Mouse (Mus musculus) bone marrow, adult 2 months (tissue): ENCODE measurements at regions not wholly inside any gene's neighbourhood (a gene's known extent, or its start where the extent isn't known, plus 50 kb on each side); places are given as distances from the start of the nearest gene placed in this dataset.

Experiments
- H3K27ac ChIP-seq: fragments of 200-500 bp; 2 replicates; pipeline ENCODE4 v1.5.1; 2012; ENCODE audit warnings: low read depth, mild to moderate bottlenecking, control low read depth, inconsistent platforms, low read length; ENCODE audit not compliant: control insufficient read depth, poor library complexity, insufficient read depth
- H3K4me1 ChIP-seq: fragments of 200-500 bp; 2 replicates; pipeline ENCODE4 v1.6.1; 2011; ENCODE audit warnings: low read length; ENCODE audit not compliant: control insufficient read depth, insufficient read depth
- H3K4me3 ChIP-seq: fragments of 200-500 bp; replicated peaks from 2 replicates; pipeline ENCODE3; 2011; ENCODE audit warnings: mild to moderate bottlenecking, low read depth, low read length, control low read depth; ENCODE audit not compliant: control insufficient read depth
- CTCF ChIP-seq: fragments of 200-500 bp; IDR thresholded peaks from 2 replicates; pipeline ENCODE4 v1.5.1; 2011; ENCODE audit warnings: low read length, control low read depth; ENCODE audit not compliant: control insufficient read depth, insufficient read depth
- POLR2A ChIP-seq: fragments of 200-500 bp; IDR thresholded peaks from 2 replicates; pipeline ENCODE4 v1.6.1; 2011; ENCODE audit warnings: low read depth, mild to moderate bottlenecking, control low read depth, low read length, borderline replicate concordance; ENCODE audit not compliant: control insufficient read depth
- WGBS: fragments of 180-500 bp; shearing (Covaris S2); methylation state at CpG from one replicate; pipeline ENCODE4 v1.1.7; 2018; 5-methylcytosine and 5-hydroxymethylcytosine counted together

DNA sequence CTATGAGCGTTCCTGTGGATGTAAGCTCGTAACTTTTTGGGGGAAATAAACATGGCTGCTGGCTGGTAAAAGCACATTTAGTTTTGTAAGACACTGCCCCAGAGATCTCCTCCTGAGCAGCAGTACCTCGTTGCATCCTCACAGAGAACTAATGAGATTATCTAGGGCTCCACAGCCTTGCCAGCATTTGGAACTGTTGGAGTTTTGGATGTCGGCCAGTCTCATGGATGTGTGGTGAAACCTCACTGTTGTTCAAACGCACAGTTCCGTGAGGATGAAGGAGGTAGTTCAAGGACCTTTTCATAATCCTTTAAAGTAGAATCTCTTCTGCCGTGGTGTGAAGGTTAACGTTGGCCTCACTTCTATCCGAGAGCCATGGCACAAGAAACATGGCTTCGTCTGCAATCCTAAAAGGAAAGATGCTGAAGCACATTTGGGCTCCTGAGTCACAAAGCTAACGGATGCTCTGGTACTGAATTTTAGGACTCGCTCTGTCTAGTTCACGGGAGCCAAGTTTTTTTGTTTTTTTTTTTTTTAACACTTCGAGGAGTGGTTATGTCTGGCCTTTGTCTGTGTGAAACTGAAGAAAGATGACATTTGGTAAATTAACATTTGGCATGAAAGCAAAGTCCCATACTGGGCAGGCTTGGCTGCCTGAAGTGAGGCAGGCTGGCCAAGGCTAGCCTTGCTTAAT lies 179.1 kb upstream of the Hmga2 start:
- H3K4me3 ChIP-seq = no peak overlapping the region
- H3K4me1 ChIP-seq = no peaks in the 10 kb centered on the region
- no peak overlapping the region for H3K27ac ChIP-seq
- WGBS = 83% methylated on average over 14 of the region's 14 CpGs
- TF ChIP-seq POLR2A = no peak
- no peak for TF ChIP-seq CTCF

DNA sequence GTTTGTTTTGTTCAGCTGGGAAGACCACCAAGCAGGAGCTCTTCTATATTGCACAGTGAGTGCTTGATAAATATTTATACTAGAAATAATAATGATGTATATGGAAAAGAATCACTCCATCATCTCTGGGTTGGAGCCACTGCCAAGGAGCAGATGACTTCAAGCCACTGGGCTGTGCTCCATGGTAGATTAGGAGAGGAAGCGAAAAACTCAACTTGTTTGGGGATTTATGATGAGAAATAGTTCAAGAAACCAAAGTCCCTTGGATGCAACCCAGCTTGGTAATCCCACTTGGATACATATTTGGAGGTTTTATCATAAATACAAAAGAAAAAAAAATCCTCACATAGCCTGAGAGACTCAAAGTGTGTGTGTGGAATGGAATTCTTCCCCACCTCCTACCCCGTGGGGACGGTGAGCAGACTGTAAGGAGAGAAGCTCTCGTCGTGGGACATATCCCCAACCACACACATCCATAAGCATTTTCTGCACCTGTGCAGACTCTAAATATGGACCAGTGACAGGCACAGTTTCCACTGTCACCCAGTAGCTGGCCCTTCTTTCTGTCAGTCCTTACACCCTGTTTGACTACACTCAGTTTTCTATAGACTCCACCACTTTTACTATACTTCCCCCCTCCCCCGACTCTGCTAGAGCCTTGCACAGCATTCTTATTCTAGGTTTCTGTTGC lies 176.4 kb upstream of the Hmga2 start:
- H3K27ac ChIP-seq = no peak overlapping the region

DNA sequence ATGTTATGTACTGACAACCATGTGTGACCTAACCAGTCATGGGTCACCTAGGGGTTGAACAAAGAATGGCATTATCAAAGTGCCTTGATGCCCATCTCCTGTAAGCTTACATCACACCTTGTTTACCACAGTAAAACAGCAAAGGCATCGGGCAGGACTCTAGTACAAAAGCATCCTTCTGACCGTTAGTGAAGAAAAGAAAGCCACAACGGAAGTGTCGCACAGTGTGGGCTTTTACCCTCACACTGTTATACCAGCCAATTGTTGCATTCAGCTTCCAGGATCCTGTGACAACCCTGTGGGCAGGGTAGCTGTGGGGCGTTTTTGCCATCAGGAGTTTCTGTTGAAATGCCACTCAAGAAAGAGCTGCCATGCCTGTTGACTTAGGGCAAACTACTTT lies 175.6 kb upstream of the Hmga2 start:
- WGBS = 76% methylated on average over 5 of the region's 5 CpGs
- no peak for TF ChIP-seq POLR2A
- TF ChIP-seq CTCF = no peak
- no peak overlapping the region for H3K4me3 ChIP-seq

More for the DNA sequence above, 176.4 kb upstream of the Hmga2 start:
- H3K4me3 ChIP-seq = no peak overlapping the region
- WGBS = 81% methylated on average over 6 of the region's 6 CpGs
- TF ChIP-seq POLR2A (no peak), CTCF (no peak)
- no peaks in the 10 kb centered on the region for H3K4me1 ChIP-seq

DNA sequence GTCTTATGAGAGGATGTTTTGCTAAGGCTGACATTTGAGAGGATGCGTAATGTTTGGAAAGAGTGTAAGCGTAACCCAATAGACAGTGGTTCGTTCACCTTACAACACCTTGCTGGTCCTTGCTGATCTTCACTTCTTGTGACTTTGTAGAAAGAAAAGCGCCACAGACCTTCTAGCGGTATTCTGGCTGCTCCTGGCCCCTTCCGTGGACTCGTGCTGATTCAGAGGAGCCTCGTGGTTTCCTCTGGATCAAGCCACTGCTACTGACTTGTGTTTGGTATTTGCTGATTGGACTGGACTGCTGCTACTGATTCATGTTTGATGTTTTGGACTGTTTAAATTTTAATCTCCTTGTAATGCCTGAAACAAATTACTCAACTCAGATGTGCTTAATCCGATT lies 174.1 kb upstream of the Hmga2 start:
- 87% methylated on average over 9 of the region's 9 CpGs for WGBS
- no peak for TF ChIP-seq POLR2A
- TF ChIP-seq CTCF = no peak
- no peaks in the 10 kb centered on the region for H3K4me1 ChIP-seq
- H3K27ac ChIP-seq = no peak overlapping the region
- H3K4me3 ChIP-seq = no peak overlapping the region

More for the DNA sequence above, 175.6 kb upstream of the Hmga2 start:
- Histone ChIP-seq H3K4me1 (no peaks in the 10 kb centered on the region), H3K27ac (no peak overlapping the region)

DNA sequence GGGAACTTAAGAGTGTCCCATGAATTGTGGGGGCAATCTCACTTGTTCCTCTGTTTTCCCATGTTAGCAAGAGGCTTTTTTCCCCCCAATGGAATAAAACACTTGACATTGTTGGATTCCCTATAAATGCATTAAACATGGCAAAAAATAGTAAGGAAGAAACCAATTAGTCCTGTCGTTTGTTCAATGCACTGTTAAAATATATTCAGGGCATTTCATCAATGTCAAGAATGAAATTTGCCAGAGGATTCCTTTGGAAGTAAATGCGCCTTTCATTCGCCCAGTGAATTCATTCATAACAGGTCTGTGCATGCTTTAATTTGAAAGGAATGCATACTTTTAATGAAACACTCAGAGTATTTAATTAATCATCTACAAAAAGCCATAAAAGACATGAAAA lies 172.5 kb upstream of the Hmga2 start:
- TF ChIP-seq POLR2A (no peak), CTCF (no peak)
- Histone ChIP-seq H3K27ac (no peak overlapping the region), H3K4me3 (no peak overlapping the region), H3K4me1 (no peaks in the 10 kb centered on the region)
- 83% methylated on average over 3 of the region's 3 CpGs for WGBS

DNA sequence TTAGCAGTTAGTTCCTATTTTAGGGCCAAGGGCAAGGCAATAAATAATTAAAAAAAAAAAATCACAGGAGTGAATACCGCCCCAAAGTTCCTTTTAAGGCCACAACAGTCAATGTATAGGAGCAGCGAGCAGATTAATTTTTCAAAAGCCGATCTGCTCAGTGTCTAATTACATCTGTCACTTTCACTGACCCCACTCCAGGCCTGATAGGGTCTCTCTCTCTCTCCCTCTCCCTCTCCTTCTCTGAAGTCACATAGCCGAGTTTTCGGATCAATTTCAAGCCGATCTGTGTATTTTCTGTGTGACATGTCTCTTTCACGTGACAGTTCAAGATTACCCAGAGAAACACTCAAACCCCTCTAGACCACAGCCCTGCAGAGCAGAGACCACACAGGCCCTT lies 171.8 kb upstream of the Hmga2 start:
- no peak overlapping the region for H3K27ac ChIP-seq
- WGBS = 59% methylated on average over 7 of the region's 7 CpGs
- TF ChIP-seq CTCF = no peak
- TF ChIP-seq POLR2A = no peak

DNA sequence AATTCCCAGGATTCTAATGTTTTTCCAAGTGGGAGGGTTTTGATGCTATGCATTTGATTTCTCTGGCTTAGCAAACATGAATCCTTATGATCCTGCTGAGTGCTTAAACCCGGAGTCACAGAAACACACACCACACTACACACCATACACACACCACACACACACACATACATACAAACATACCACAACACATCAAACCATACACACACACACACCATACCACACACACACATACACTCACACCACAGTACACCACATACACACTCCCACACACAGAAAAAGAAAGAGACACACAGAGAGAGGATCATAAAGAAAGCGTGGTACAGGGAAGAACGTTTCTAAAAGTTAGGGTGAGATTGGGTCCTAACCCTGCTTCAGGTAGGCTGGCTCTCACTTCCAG lies 171.1 kb upstream of the Hmga2 start:
- Histone ChIP-seq H3K4me1 (no peaks in the 10 kb centered on the region), H3K4me3 (no peak overlapping the region), H3K27ac (no peak overlapping the region)
- no peak for TF ChIP-seq POLR2A
- WGBS = 68% methylated on average over 3 of the region's 3 CpGs

More for the DNA sequence above, 171.8 kb upstream of the Hmga2 start:
- Histone ChIP-seq H3K4me1 (no peaks in the 10 kb centered on the region), H3K4me3 (no peak overlapping the region)

DNA sequence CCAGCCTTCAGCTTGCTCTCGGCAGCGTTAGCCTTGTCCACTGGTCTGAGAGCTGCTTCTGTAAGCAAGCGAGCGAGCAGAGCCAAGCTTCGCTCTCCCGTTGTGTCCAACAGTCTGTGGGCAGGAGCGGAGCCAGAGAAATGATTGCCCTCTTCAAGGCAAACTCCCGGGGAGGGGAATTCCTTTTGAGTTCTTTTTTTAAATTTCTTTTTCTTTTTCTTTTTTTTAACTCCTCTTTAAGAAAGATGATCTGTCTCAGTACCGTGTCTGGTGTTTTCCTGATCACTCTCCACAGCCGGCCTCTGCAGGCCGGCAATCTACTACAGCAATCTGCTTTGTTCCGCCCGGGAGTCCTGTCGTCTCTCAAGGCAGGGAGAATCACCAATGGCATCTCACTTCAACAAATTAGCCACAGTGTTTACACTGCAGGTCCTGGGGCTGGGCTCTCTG lies 170.6 kb upstream of the Hmga2 start:
- WGBS = 81% methylated on average over 14 of the region's 14 CpGs
- Histone ChIP-seq H3K27ac (no peak overlapping the region), H3K4me1 (no peaks in the 10 kb centered on the region), H3K4me3 (no peak overlapping the region)
- TF ChIP-seq POLR2A (no peak), CTCF (no peak)

DNA sequence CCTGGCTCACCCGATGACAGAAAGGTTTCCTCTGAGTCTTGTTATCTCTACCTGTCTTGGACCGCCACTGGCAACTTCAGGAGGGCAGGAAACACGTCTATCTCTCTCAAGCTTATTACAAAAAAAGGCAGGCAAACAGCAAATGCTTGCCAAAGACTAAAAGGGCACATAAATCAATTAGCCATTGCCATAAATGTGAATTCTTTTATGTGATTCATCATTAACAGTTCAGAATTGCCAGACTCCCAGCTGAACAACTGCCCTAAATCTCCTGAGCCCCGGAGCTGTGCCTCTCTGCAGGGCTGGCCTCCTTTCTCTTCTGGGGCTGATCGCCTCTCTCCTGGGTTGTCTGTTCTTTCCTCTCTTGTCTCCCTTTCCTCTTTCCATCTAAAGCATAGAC lies 164.6 kb upstream of the Hmga2 start:
- H3K4me3 ChIP-seq = no peak overlapping the region
- WGBS = 51% methylated on average over 5 of the region's 5 CpGs
- no peaks in the 10 kb centered on the region for H3K4me1 ChIP-seq
- no peak overlapping the region for H3K27ac ChIP-seq
- no peak for TF ChIP-seq POLR2A
- no peak for TF ChIP-seq CTCF

DNA sequence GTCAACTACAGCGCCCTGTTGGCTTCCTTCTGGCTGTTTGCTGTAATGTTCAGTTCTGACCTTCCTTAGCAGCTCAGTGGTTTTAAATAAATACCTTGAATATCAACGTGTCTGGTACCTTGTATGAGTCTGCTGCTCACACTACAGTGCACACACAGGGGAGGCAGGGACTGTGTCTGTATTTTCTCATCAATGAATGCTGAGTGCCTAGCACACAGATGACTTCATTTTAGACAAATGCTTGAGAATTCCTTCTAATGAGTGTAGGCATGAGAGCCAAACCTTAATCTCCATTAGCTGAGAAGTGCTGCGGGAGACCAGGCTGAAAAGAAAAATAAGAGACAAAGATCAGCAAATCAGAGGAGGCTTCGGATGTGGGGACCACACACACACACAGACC lies 162.0 kb upstream of the Hmga2 start:
- Histone ChIP-seq H3K27ac (no peak overlapping the region), H3K4me1 (no peaks in the 10 kb centered on the region), H3K4me3 (no peak overlapping the region)
- 75% methylated on average over 4 of the region's 4 CpGs for WGBS
- TF ChIP-seq POLR2A = no peak
- no peak for TF ChIP-seq CTCF
